Mouse (Mus musculus) liver, postnatal 0 days (tissue): ENCODE results near the gene Sowahb. TPM values are rescaled to one million over a fixed set of nuclear protein-coding genes. Genes with fewer than 3 reads are reported as not detected.
A peak's percentile ranks its signal among the peaks of the same experiment; 100 is the strongest.

Source experiments
- ATAC-seq: fragments of 200-750 bp; cut with Nextera tagmentation; 2 replicates; pipeline ENCODE4 v1.8.0; 2017; ENCODE audit warnings: mild to moderate bottlenecking, moderate library complexity
- DNase-seq: peaks from one replicate; pipeline ENCODE4 v3.0.0-alpha.2; 2016
- H3K27ac ChIP-seq: fragments of 300-500 bp; sonication (generic); 2 replicates; pipeline ENCODE4 v1.5.1; 2014; ENCODE audit warnings: antibody characterized with exemption, moderate library complexity, mild to moderate bottlenecking, low read depth
- H3K27me3 ChIP-seq: fragments of 300-500 bp; sonication (generic); 2 replicates; pipeline ENCODE4 v1.6.1; 2014; ENCODE audit warnings: low read length, control low read depth, mixed read lengths; ENCODE audit not compliant: insufficient read depth
- H3K36me3 ChIP-seq: fragments of 300-500 bp; sonication (generic); replicated peaks from 2 replicates; pipeline ENCODE4 v1.6.1; 2014; ENCODE audit warnings: mild to moderate bottlenecking, control low read depth, low read length, moderate library complexity, mixed read lengths; ENCODE audit not compliant: insufficient read depth
- H3K4me1 ChIP-seq: fragments of 300-500 bp; sonication (generic); 2 replicates; pipeline ENCODE4 v1.6.1; 2014; ENCODE audit warnings: antibody characterized with exemption, mild to moderate bottlenecking, control low read depth; ENCODE audit not compliant: insufficient read depth
- H3K4me2 ChIP-seq: fragments of 300-500 bp; sonication (generic); 2 replicates; pipeline ENCODE4 v1.6.1; 2014; ENCODE audit warnings: low read depth, mild to moderate bottlenecking, low read length, moderate library complexity, mixed read lengths
- H3K4me3 ChIP-seq: fragments of 300-500 bp; sonication (generic); 2 replicates; pipeline ENCODE4 v1.5.1; 2014; ENCODE audit warnings: low read depth, low read length
- H3K9ac ChIP-seq: fragments of 300-500 bp; sonication (generic); replicated peaks from 2 replicates; pipeline ENCODE4 v1.6.1; 2014; ENCODE audit warnings: mild to moderate bottlenecking, moderate library complexity
- H3K9me3 ChIP-seq: fragments of 300-500 bp; sonication (generic); 2 replicates; pipeline ENCODE4 v1.6.1; 2016; ENCODE audit warnings: mild to moderate bottlenecking, control low read depth, low read length, mixed read lengths
- CTCF ChIP-seq: sonication (generic); IDR thresholded peaks from 2 replicates; pipeline ENCODE4 v1.5.1; 2016; ENCODE audit warnings: antibody characterized with exemption, low read depth
- EP300 ChIP-seq: IDR thresholded peaks from 2 replicates; pipeline ENCODE4 v1.6.1; 2016; ENCODE audit warnings: antibody characterized with exemption, low read depth, mild to moderate bottlenecking
- WGBS: fragments of 180-500 bp; shearing (Covaris S2); extraction: QIAGEN DNeasy Blood & Tissue Kit; methylation state at CpG from one replicate; pipeline ENCODE4 v1.1.7; 2014; ENCODE audit not compliant: insufficient replicate concordance; 5-methylcytosine and 5-hydroxymethylcytosine counted together
- polyA plus RNA-seq: library from polyadenylated mRNA; unstranded; fragments of >200 nt; fragmentation: Nextera tagmentation; extraction: Ambion mirVana; gene quantifications from 2 replicates; pipeline ENCODE4 v1.2.1, GENCODE M21; 2015

Sowahb gene
- polyA plus RNA-seq, 1 experiment from 2014 or later = 1.8 TPM

- Histone ChIP-seq H3K27ac (no peak overlapping the region), H3K36me3 (no peaks in the 10 kb centered on the region)
- no peak for ATAC-seq
Measured at GRCm38 (mm10) chr5:93035285-93035684, 9.5 kb downstream of the Sowahb start.

GRCm38 (mm10) chr5:93033087-93033870, 11.5 kb downstream of the Sowahb start:
- no peaks in the 10 kb centered on the region for H3K36me3 ChIP-seq
- DNase-seq (no peak), ATAC-seq (peak; percentile 68)
- H3K4me1 ChIP-seq = peaks cover 3% of the 10 kb centered on the region; the same call in 1 of the 2 replicates
- no peak overlapping the region for H3K9ac ChIP-seq
- no peaks in the 10 kb centered on the region for H3K9me3 ChIP-seq
- TF ChIP-seq EP300 = no peak
- no peak for TF ChIP-seq CTCF
- 71% methylated on average over 5 of the region's 5 CpGs for WGBS
- no peak overlapping the region for H3K4me2 ChIP-seq
- H3K27ac ChIP-seq = no peak overlapping the region
- H3K27me3 ChIP-seq = no peaks in the 10 kb centered on the region
- H3K4me3 ChIP-seq = no peak overlapping the region

More at GRCm38 (mm10) chr5:93035285-93035684, 9.5 kb downstream of the Sowahb start:
- no peaks in the 10 kb centered on the region for H3K9me3 ChIP-seq
- TF ChIP-seq CTCF = no peak
- TF ChIP-seq EP300 = no peak
- H3K27me3 ChIP-seq = no peaks in the 10 kb centered on the region
- DNase-seq = no peak
- no peak overlapping the region for H3K4me3 ChIP-seq
- 38% methylated on average over 1 of the region's 1 CpGs for WGBS
- no peak overlapping the region for H3K9ac ChIP-seq
- peaks cover 13% of the 10 kb centered on the region; the same call in 1 of the 2 replicates for H3K4me1 ChIP-seq
- no peak overlapping the region for H3K4me2 ChIP-seq

- no peak overlapping the region for H3K4me2 ChIP-seq
- H3K4me1 ChIP-seq = peaks cover 3% of the 10 kb centered on the region; the same call in 1 of the 2 replicates
- H3K27me3 ChIP-seq = no peaks in the 10 kb centered on the region
- DNase-seq = no peak
- peak; percentile 59 for ATAC-seq
- no peak overlapping the region for H3K27ac ChIP-seq
- no peak overlapping the region for H3K4me3 ChIP-seq
- no peaks in the 10 kb centered on the region for H3K9me3 ChIP-seq
- H3K9ac ChIP-seq = no peak overlapping the region
- H3K36me3 ChIP-seq = no peaks in the 10 kb centered on the region
- whole genome bisulfite sequencing = 62% methylated on average over 4 of the region's 4 CpGs
- TF ChIP-seq CTCF (no peak), EP300 (no peak)
Measured at GRCm38 (mm10) chr5:93032621-93033020, 12.2 kb downstream of the Sowahb start.

- Histone ChIP-seq H3K9me3 (no peaks in the 10 kb centered on the region), H3K4me2 (no peak overlapping the region), H3K27me3 (no peaks in the 10 kb centered on the region), H3K27ac (no peak overlapping the region), H3K4me3 (no peak overlapping the region), H3K4me1 (peaks cover 19% of the 10 kb centered on the region), H3K36me3 (no peaks in the 10 kb centered on the region), H3K9ac (no peak overlapping the region)
- ATAC-seq = no peak
- WGBS = 55% methylated on average over 3 of the region's 3 CpGs
- no peak for TF ChIP-seq EP300
- DNase-seq = no peak
Measured at GRCm38 (mm10) chr5:93030869-93031268, 14.0 kb downstream of the Sowahb start.

GRCm38 (mm10) chr5:93030411-93030810, 14.4 kb downstream of the Sowahb start:
- DNase-seq (no peak), ATAC-seq (no peak)
- H3K4me1 ChIP-seq = peaks cover 22% of the 10 kb centered on the region
- H3K36me3 ChIP-seq = no peaks in the 10 kb centered on the region
- TF ChIP-seq EP300 (no peak), CTCF (no peak)
- H3K9me3 ChIP-seq = no peaks in the 10 kb centered on the region
- no peak overlapping the region for H3K4me3 ChIP-seq
- no peak overlapping the region for H3K27ac ChIP-seq
- 72% methylated on average over 5 of the region's 5 CpGs for WGBS
- no peak overlapping the region for H3K4me2 ChIP-seq
- no peak overlapping the region for H3K9ac ChIP-seq
- H3K27me3 ChIP-seq = no peaks in the 10 kb centered on the region

GRCm38 (mm10) chr5:93027120-93027675, 17.6 kb downstream of the Sowahb start:
- Histone ChIP-seq H3K27ac (peak overlapping the region; percentile 71), H3K4me2 (no peak overlapping the region), H3K36me3 (no peaks in the 10 kb centered on the region), H3K9me3 (no peaks in the 10 kb centered on the region), H3K27me3 (no peaks in the 10 kb centered on the region), H3K4me3 (no peak overlapping the region), H3K9ac (no peak overlapping the region; the same call in 1 of the 2 replicates), H3K4me1 (peaks cover 32% of the 10 kb centered on the region)
- WGBS = 58% methylated on average over 9 of the region's 9 CpGs
- no peak for DNase-seq
- ATAC-seq = no peak
- TF ChIP-seq EP300 = no peak
- TF ChIP-seq CTCF = no peak
